Mouse (Mus musculus): ENCODE results near the gene Mmp8. TPM values are rescaled to one million over a fixed set of nuclear protein-coding genes. Genes with fewer than 3 reads are reported as not detected.

The Mmp8 gene
- polyA plus RNA-seq (2016; fragmentation: Nextera tagmentation; extraction: Ambion mirVana), result not detected in 2 replicates

DNA sequence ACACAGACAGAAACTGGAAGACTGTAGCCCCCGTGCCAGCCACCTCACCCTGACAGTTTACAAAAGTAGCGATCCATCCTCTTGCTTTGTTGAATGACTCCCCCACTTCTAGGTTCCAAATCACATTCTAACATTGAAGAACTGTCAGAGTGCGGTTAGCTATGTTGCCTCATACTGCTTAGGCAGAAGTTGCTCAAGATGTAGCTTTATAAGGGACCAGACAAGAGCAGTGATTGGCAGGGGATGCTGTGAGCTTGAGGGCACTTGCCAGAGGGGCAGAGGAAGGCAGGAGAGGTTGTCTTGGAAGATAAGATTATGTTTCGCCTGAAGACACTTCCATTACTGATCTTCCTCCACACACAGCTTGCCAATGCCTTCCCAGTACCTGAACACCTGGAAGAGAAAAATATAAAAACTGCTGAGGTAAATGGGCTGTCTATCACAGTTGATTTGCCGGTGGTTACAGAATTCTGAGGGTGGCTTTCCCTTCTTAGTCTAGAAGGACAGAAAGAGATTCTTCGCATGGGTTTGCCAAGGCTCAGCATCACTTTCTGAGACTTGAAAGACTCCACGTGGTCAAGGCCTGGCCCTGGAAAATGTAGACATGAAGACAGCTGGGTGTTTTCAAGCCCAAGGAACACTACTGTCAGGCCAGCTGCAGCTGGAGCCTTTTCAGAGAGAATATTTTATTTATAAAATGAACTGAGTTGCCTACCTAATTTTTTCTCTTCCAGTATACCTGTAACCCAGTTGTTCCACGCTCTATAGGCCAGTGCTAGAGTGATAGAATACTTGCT is at the start of gene Mmp8:
TSS of gene Mmp8 (plus strand) at position 236 of the 797 bp plus-strand sequence.
- WGBS, result 86% methylated on average over 8 of the region's 8 CpGs
- Histone ChIP-seq H3K36me3 (replicated peaks) (no peaks in the 10 kb centered on the region), H3K4me1 (no peaks in the 10 kb centered on the region), H3K9me3 (no peaks in the 10 kb centered on the region), H3K4me3 (no peak within 1 kb of the TSS), H3K27ac (replicated peaks) (no peak within 1 kb of the TSS), H3K27me3 (replicated peaks; ENCODE audit: low read depth, poor library complexity, severe bottlenecking) (no peaks in the 10 kb centered on the region)
- no peak for DNase-seq (ENCODE audit: low spot score)

DNA sequence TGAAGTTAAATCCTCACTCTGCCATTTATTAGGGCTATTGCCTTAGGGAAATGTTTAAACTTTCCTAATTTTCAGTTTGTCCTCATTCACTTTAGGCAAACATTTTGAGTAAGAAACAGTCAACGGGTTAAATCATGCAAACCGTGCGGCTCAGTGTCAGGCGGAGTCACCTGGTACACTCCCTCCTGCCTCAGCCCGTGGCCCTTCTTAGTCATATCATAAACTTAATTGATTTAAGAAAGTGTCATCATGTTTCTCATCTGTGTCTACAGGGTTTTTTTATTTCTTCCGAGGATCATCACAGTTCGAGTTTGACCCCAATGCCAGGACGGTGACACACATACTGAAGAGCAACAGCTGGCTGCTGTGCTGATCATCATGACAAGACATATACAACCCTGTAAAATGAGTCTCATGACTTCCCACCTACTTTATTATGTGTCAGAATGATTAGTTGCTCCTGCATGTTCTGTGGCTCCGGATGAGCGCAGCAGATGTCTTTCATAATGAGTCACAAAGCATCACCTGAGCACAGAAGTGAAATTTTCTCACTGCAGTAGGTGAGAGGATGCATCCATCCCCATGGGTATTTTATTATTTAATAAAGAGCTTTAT is 48.5 kb upstream of the Mmp8 start:
- Histone ChIP-seq H3K4me1 (no peaks in the 10 kb centered on the region), H3K36me3 (replicated peaks) (no peaks in the 10 kb centered on the region), H3K27ac (replicated peaks) (no peak overlapping the region), H3K27me3 (replicated peaks; ENCODE audit: low read depth, poor library complexity, severe bottlenecking) (no peaks in the 10 kb centered on the region), H3K4me3 (no peak overlapping the region), H3K9me3 (no peaks in the 10 kb centered on the region)
- DNase-seq (ENCODE audit: low spot score), result no peak
- 90% methylated on average over 10 of the region's 10 CpGs for WGBS

DNA sequence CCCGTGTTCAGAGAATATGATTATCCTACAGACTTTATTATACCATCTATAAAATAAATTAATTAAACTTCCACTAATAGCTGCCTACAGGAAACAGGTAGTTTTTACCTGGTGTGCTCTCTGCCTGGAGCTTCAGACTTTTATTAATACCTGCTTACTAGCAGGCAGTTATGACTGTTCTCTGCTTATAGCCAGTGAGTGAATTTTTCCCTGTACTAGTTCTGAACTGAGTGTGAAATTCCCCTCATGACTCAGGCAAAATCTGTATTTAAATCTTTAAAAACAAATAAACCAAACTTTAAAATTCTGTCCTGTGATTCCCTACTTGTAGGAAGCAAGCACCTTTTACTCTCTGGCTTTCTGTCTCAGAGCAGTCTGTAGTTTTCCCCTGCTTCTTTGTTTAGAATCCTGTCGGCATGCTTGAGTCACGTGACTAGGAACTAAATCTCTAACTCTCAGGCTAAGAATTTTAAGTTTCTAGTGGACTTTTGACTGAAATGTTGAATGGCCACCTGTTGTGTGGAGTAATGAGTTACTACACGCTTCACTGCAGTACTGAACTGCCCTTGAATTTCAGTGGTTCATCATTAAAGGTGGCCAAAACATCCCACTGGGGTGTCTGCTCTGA is 40.2 kb upstream of the Mmp8 start:
- Histone ChIP-seq H3K27me3 (replicated peaks; ENCODE audit: low read depth, poor library complexity, severe bottlenecking) (no peaks in the 10 kb centered on the region), H3K36me3 (replicated peaks) (no peaks in the 10 kb centered on the region), H3K9me3 (no peaks in the 10 kb centered on the region), H3K27ac (replicated peaks) (no peak overlapping the region), H3K4me1 (no peaks in the 10 kb centered on the region), H3K4me3 (no peak overlapping the region)
- DNase-seq (ENCODE audit: low spot score), result no peak
- 71% methylated on average over 4 of the region's 4 CpGs for WGBS

DNA sequence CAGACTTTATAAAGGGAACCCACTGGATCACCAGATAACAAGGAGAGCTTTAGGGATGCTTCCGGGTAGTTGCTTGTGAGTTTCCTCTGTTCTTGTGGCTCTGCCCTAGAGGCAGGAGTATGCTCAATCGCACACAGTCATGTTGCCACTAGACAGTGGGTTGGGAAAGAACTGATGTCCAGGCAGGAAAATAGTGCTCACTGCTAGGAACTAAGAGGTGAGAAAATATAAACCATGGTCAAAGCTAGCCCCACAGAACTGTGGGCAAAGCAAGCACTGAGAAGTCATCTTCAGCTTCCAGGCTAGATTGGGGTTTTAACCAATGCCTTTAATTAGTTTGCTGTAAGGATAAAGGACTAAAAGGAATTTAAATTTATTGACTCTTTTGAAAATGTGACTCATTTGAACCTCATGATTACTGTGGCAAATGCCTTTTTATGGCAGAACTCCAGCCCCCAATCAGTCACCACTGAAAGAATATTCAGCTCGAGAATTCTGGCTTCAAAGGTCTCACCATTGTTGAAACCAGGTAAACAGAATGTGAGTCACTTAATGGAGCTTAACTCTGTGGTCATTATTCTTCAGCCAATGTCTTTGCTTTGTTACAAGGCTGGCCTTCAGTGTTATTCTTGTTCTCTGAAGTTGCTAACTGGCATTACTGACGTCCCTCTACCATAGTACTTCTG is 31.9 kb upstream of the Mmp8 start:
- no peak overlapping the region for H3K27ac ChIP-seq (replicated peaks)
- H3K4me1 ChIP-seq, result no peaks in the 10 kb centered on the region
- H3K36me3 ChIP-seq (replicated peaks), result no peaks in the 10 kb centered on the region
- 72% methylated on average over 4 of the region's 4 CpGs for WGBS
- DNase-seq (ENCODE audit: low spot score), result no peak
- no peaks in the 10 kb centered on the region for H3K27me3 ChIP-seq (replicated peaks; ENCODE audit: low read depth, poor library complexity, severe bottlenecking)
- H3K9me3 ChIP-seq, result no peaks in the 10 kb centered on the region
- no peak overlapping the region for H3K4me3 ChIP-seq

DNA sequence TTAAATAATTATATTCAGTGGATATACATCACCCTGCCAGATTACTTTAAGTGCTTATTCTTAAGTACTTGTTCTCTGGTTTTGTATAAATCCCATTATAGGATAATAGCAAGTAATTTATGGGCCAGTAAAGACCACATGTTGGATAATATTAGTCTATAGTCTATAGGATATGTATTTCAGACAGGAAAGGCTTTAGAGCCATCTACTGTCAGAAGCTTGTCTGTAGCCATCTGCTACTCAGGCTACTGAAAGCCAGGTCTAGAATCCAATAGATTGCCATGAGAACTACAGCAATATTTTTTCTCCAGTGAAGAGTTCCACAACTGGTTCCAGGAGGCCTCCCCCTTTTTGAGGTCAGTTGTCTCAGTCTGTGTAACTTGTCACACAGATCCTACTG is 15.5 kb upstream of the Mmp8 start:
- Histone ChIP-seq H3K9me3 (no peaks in the 10 kb centered on the region), H3K36me3 (replicated peaks) (no peaks in the 10 kb centered on the region), H3K27me3 (replicated peaks; ENCODE audit: low read depth, poor library complexity, severe bottlenecking) (no peaks in the 10 kb centered on the region), H3K4me3 (no peak overlapping the region), H3K4me1 (no peaks in the 10 kb centered on the region), H3K27ac (replicated peaks) (no peak overlapping the region)
- DNase-seq (ENCODE audit: low spot score), result no peak

DNA sequence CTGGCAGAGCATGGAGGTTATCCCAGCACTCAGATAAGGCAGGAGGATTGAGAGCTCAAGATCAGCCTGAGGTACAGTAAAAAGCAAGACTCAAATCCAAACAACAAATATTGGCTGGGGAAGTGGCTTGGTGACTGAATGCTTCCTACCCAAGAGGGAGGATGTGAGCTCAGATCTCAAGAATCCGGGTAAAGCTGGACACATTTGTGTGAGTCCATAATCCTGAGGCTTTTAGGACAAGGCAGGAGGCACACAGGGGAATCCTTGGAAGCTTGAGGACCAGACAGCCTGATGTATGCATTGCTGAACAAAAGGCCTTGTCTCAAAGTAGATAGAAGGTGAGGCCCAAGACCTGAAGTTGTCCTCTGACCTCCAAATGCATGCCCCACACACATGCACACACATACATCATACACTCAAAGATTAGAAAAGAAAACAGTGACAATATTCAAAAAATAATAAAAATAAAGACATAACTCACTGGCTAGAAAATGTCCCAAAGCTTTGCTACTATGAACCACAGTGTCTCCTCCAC is 13.3 kb upstream of the Mmp8 start:
- WGBS, result 76% methylated on average over 1 of the region's 1 CpGs
- Histone ChIP-seq H3K27me3 (replicated peaks; ENCODE audit: low read depth, poor library complexity, severe bottlenecking) (no peaks in the 10 kb centered on the region), H3K36me3 (replicated peaks) (no peaks in the 10 kb centered on the region), H3K4me1 (no peaks in the 10 kb centered on the region), H3K27ac (replicated peaks) (no peak overlapping the region), H3K9me3 (no peaks in the 10 kb centered on the region), H3K4me3 (no peak overlapping the region)
- no peak for DNase-seq (ENCODE audit: low spot score)

DNA sequence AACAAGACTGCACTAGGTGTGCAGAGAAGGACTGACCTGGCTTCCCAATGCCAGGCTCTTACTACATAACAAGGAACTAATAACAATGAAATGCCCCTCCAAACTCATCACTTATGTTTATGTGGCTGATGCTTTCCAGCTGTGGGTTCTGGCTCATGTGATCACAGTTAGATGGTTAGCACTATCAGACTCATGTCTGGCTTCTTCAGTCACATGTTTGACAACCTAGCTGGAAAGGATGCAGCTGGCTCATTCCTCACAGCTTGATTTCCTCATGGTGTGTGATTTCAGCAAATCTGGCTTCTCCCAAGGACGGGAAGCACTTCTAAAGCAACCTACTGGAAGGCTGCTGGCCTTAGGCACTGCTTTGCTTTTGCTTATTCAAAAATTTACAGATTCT is 12.8 kb upstream of the Mmp8 start:
- 48% methylated on average over 1 of the region's 1 CpGs for WGBS
- Histone ChIP-seq H3K4me3 (no peak overlapping the region), H3K9me3 (no peaks in the 10 kb centered on the region), H3K36me3 (replicated peaks) (no peaks in the 10 kb centered on the region), H3K4me1 (no peaks in the 10 kb centered on the region), H3K27ac (replicated peaks) (no peak overlapping the region), H3K27me3 (replicated peaks; ENCODE audit: low read depth, poor library complexity, severe bottlenecking) (no peaks in the 10 kb centered on the region)
- DNase-seq (ENCODE audit: low spot score), result peak; percentile 12

DNA sequence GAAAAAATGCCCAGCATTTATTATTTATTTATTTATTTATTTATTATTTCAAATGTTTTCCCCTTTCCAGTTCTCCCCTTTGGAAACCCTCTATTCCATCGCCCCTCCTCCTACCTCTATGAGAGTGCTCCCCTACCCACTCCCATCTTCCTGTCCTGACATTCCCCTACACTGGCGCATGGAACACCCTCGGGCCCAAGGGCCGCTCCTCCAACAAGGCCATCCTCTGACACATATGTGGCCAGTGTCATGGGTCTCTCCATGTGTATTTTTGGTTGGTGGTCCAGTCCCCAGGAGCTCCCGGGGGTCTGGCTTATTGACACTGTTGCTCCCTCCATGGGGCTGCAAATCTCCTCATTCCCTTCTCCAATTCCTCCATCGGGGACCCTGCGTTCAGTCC is 12.3 kb upstream of the Mmp8 start:
- 93% methylated on average over 7 of the region's 7 CpGs for WGBS
- H3K9me3 ChIP-seq, result no peaks in the 10 kb centered on the region
- H3K36me3 ChIP-seq (replicated peaks), result no peaks in the 10 kb centered on the region
- no peaks in the 10 kb centered on the region for H3K4me1 ChIP-seq
- H3K27ac ChIP-seq (replicated peaks), result no peak overlapping the region
- H3K27me3 ChIP-seq (replicated peaks; ENCODE audit: low read depth, poor library complexity, severe bottlenecking), result no peaks in the 10 kb centered on the region
- H3K4me3 ChIP-seq, result no peak overlapping the region
- no peak for DNase-seq (ENCODE audit: low spot score)

DNA sequence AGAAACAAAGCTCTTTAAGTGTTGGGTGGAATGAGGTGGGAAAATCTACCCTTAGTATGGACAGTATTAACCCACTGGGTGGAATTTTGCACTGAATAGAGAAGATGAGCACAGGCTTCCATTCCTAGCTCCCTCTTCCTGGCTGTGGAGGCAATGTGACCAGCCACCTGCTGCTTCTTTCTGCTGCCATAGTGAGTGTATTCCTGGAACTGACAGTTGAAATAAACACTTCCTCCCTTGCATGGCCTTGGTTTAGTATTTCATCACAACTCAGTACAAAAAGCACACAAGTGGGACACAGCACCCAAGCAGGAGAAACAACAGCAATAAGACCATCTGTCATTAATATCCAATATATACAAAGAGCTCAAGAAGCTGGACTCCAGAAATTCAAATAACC is 6.3 kb upstream of the Mmp8 start:
- H3K27me3 ChIP-seq (replicated peaks; ENCODE audit: low read depth, poor library complexity, severe bottlenecking), result no peaks in the 10 kb centered on the region
- DNase-seq (ENCODE audit: low spot score), result no peak
- H3K9me3 ChIP-seq, result no peaks in the 10 kb centered on the region
- H3K27ac ChIP-seq (replicated peaks), result no peak overlapping the region
- H3K36me3 ChIP-seq (replicated peaks), result no peaks in the 10 kb centered on the region
- H3K4me3 ChIP-seq, result no peak overlapping the region
- H3K4me1 ChIP-seq, result no peaks in the 10 kb centered on the region

DNA sequence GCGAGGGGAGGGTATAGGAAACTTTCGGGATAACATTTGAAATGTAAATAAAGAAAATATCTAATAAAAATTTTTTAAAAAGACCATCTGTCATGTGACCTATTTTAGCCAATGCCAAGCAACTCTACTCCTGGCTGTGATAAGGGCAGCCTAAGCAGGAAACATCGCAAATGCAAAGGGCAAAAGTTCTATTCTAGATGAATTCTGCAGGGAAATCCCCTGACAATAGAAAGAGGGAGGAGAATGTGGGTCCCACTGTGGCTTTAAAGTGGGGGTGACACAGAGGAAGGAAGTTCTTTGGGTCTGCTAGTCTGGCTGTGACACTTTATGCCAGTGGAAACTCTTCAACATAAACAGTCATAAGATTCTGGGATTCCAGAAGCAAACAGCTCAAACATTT is 4.7 kb upstream of the Mmp8 start:
- Histone ChIP-seq H3K27me3 (replicated peaks; ENCODE audit: low read depth, poor library complexity, severe bottlenecking) (no peaks in the 10 kb centered on the region), H3K9me3 (no peaks in the 10 kb centered on the region), H3K4me1 (no peaks in the 10 kb centered on the region), H3K4me3 (no peak overlapping the region), H3K27ac (replicated peaks) (no peak overlapping the region), H3K36me3 (replicated peaks) (no peaks in the 10 kb centered on the region)
- WGBS, result 89% methylated on average over 3 of the region's 3 CpGs
- DNase-seq (ENCODE audit: low spot score), result no peak

DNA sequence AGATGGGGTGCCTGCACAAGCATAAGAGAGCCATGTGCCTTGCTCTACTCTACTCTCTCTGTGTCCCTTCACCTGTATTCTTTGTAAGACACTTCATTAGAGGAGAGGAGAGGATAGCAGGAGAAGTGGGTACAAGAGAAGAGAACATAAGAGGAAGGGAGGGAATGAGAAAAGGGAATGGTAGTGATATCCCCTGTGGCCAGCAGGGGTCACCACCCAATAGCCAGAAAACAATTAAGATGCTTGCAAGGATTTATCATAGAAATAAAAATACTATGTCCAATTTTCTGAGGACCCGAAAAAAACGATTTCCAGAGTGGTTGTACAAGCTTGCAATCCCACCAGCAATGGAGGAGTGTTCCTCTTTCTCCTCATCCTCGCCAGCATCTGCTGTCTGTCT is 3.9 kb upstream of the Mmp8 start:
- Histone ChIP-seq H3K4me1 (no peaks in the 10 kb centered on the region), H3K27me3 (replicated peaks; ENCODE audit: low read depth, poor library complexity, severe bottlenecking) (no peaks in the 10 kb centered on the region), H3K36me3 (replicated peaks) (no peaks in the 10 kb centered on the region), H3K4me3 (no peak overlapping the region), H3K27ac (replicated peaks) (no peak overlapping the region), H3K9me3 (no peaks in the 10 kb centered on the region)
- WGBS, result 47% methylated on average over 3 of the region's 3 CpGs
- DNase-seq (ENCODE audit: low spot score), result peak; percentile 13

DNA sequence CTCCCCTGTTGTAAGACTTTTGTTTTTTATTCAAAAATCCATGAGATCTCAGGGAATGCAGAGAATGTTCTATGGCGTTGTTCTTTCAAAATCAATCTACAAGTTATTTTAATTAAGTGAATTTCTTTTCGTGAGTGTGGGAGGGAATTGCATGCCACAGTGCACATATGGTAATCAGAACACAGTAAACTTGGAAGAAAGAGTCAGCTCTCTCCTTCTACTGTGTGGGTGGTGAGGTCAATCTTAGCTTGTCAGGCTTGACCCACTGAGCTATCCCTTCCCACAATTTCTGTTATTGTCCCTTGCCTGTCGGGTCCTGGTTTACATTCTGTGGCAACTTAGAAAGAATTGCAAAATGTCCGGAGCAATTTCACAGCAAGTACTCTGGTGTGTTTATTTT is 1.8 kb downstream of the Mmp8 start:
- H3K9me3 ChIP-seq, result no peaks in the 10 kb centered on the region
- WGBS, result 77% methylated on average over 4 of the region's 4 CpGs
- H3K27ac ChIP-seq (replicated peaks), result no peak overlapping the region
- H3K4me1 ChIP-seq, result no peaks in the 10 kb centered on the region
- DNase-seq (ENCODE audit: low spot score), result no peak
- H3K27me3 ChIP-seq (replicated peaks; ENCODE audit: low read depth, poor library complexity, severe bottlenecking), result no peaks in the 10 kb centered on the region
- no peak overlapping the region for H3K4me3 ChIP-seq
- no peaks in the 10 kb centered on the region for H3K36me3 ChIP-seq (replicated peaks)

All from embryonic facial prominence, embryonic 10.5 days (tissue).